22 mouse cellular contexts compared by ENCODE assay signal in the genomic region with DNA sequence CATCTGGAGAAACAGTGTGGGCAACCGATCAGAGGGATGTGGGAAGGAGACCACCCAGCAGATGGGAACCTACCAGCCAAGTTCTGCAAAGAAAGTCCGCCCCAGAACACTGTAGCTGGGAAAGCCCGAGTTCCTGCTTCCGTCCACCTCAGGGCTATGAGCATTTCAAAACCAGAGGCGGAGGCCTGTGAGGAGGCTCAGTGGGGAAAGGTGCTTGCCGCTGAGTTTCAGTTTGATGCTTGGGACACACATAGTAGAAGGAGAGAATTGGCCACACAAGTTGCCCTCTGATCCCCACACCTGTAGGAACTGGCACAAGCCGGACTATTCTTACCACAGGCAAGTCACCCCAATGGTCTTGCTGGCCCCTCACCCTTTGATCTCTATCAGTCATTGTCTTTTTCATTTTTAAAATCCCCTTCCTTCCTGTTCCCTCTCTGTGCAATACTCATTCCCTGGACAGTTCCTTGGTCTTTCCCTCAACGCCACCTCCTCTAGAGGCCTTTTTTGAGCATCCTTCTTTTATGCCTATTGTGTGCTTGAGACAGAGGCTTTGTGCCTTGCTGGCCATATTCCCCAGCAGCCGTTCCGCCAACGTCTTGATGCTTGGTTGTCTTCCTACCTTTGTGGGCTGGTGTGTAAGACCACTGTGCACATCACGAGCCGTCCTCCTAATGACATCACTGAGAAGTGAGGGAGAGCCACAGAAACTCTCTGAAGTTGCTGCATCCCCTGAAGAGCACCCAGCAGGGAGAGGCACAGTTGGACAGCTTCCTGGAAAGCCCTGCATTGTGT. TPM values are rescaled to one million over a fixed set of nuclear protein-coding genes. Genes with fewer than 3 reads are reported as not detected.
A peak's percentile ranks its signal among the peaks of the same experiment; 100 is the strongest.
DNase-seq lines count a peak whose midpoint lies in the region; ATAC-seq and TF ChIP-seq lines count a peak whose summit lies in the region.
"Had no signal": no experiment of that assay in that cellular context is flagged by ENCODE, and none has a peak within 500 bp of the region (broad histone marks: within the 10 kb centered on the region; RNA-seq: fewer than 3 reads in every experiment).

No protein-coding gene starts in this region.

- no peak for ATAC-seq in forebrain, embryonic 11.5 days (replicated peaks; ENCODE audit: low FRiP score)
- ATAC-seq in forebrain, embryonic 12.5 days (ENCODE audit: low FRiP score) = no peak
- no peak for ATAC-seq in liver, postnatal 0 days
- ATAC-seq in liver, embryonic 12.5 days = no peak
- ATAC-seq in limb, embryonic 15.5 days (ENCODE audit: insufficient number of reproducible peaks, low FRiP score, low TSS enrichment, low read depth) = no peak
- ATAC-seq: forebrain, embryonic 13.5 days; Patski had no signal

- 92% methylated on average over 13 of the region's 13 CpGs for WGBS in forebrain, embryonic 11.5 days
- WGBS in forebrain, embryonic 12.5 days = 91% methylated on average over 13 of the region's 13 CpGs
- WGBS in liver, postnatal 0 days (ENCODE audit: insufficient replicate concordance) = 79% methylated on average over 13 of the region's 13 CpGs
- WGBS in liver, embryonic 12.5 days (ENCODE audit: insufficient replicate concordance) = 72% methylated on average over 13 of the region's 13 CpGs
- WGBS in limb, embryonic 10.5 days = 94% methylated on average over 13 of the region's 13 CpGs
- WGBS in limb, embryonic 15.5 days = 83% methylated on average over 13 of the region's 13 CpGs

- no peak overlapping the region for H3K4me3 ChIP-seq in forebrain, embryonic 11.5 days (ENCODE audit: low read depth, low read length)
- no peak overlapping the region for H3K4me3 ChIP-seq in forebrain, embryonic 12.5 days (replicated peaks)
- no peak overlapping the region for H3K4me3 ChIP-seq in liver, postnatal 0 days (ENCODE audit: low read depth, low read length)
- no peak overlapping the region for H3K4me3 ChIP-seq in liver, embryonic 12.5 days
- no peak overlapping the region for H3K4me3 ChIP-seq in limb, embryonic 10.5 days
- H3K4me3 ChIP-seq in limb, embryonic 15.5 days = no peak overlapping the region
- H3K4me3 ChIP-seq: erythroblast, embryonic 14.5 days; forebrain, embryonic 13.5 days; gastrocnemius, adult 2 months; heart, embryonic 15.5 days; hindbrain, embryonic 10.5 days had no signal

- no peaks in the 10 kb centered on the region for H3K9me3 ChIP-seq in forebrain, embryonic 11.5 days (ENCODE audit: control insufficient read depth, low read length)
- no peaks in the 10 kb centered on the region for H3K9me3 ChIP-seq in forebrain, embryonic 12.5 days
- H3K9me3 ChIP-seq in liver, postnatal 0 days (ENCODE audit: low read length) = no peaks in the 10 kb centered on the region
- no peaks in the 10 kb centered on the region for H3K9me3 ChIP-seq in liver, embryonic 12.5 days (replicated peaks)
- no peaks in the 10 kb centered on the region for H3K9me3 ChIP-seq in limb, embryonic 10.5 days (replicated peaks)
- no peaks in the 10 kb centered on the region for H3K9me3 ChIP-seq in limb, embryonic 15.5 days
- H3K9me3 ChIP-seq: forebrain, embryonic 13.5 days; heart, embryonic 15.5 days; hindbrain, embryonic 10.5 days had no signal

- H3K36me3 ChIP-seq in forebrain, embryonic 11.5 days (ENCODE audit: control insufficient read depth, insufficient read depth, low read length) = no peaks in the 10 kb centered on the region
- H3K36me3 ChIP-seq in forebrain, embryonic 12.5 days (replicated peaks) = no peaks in the 10 kb centered on the region
- no peaks in the 10 kb centered on the region for H3K36me3 ChIP-seq in liver, postnatal 0 days (replicated peaks; ENCODE audit: insufficient read depth, low read length)
- no peaks in the 10 kb centered on the region for H3K36me3 ChIP-seq in liver, embryonic 12.5 days
- H3K36me3 ChIP-seq in limb, embryonic 10.5 days = no peaks in the 10 kb centered on the region
- no peaks in the 10 kb centered on the region for H3K36me3 ChIP-seq in limb, embryonic 15.5 days
- H3K36me3 ChIP-seq: heart, embryonic 15.5 days; hindbrain, embryonic 10.5 days had no signal

- no peak overlapping the region for H3K9ac ChIP-seq in forebrain, embryonic 11.5 days (ENCODE audit: low read length)
- no peak overlapping the region for H3K9ac ChIP-seq in forebrain, embryonic 12.5 days
- H3K9ac ChIP-seq in liver, postnatal 0 days (replicated peaks) = no peak overlapping the region
- H3K9ac ChIP-seq in liver, embryonic 12.5 days = no peak overlapping the region
- H3K9ac ChIP-seq in limb, embryonic 15.5 days = no peak overlapping the region
- H3K9ac ChIP-seq: forebrain, embryonic 13.5 days; heart, embryonic 15.5 days; hindbrain, embryonic 14.5 days had no signal

- H3K4me2 ChIP-seq in forebrain, embryonic 11.5 days (ENCODE audit: low read depth, low read length, severe bottlenecking) = no peak overlapping the region
- no peak overlapping the region for H3K4me2 ChIP-seq in forebrain, embryonic 12.5 days
- no peak overlapping the region for H3K4me2 ChIP-seq in liver, postnatal 0 days (ENCODE audit: low read depth, low read length)
- H3K4me2 ChIP-seq in liver, embryonic 12.5 days = no peak overlapping the region
- H3K4me2 ChIP-seq in limb, embryonic 15.5 days = no peak overlapping the region
- H3K4me2 ChIP-seq: forebrain, embryonic 13.5 days; heart, embryonic 11.5 days; heart, embryonic 15.5 days; hindbrain, embryonic 14.5 days had no signal

- no peak overlapping the region for H3K27ac ChIP-seq in forebrain, embryonic 11.5 days (ENCODE audit: low read depth, low read length)
- no peak overlapping the region for H3K27ac ChIP-seq in forebrain, embryonic 12.5 days
- no peak overlapping the region for H3K27ac ChIP-seq in liver, postnatal 0 days (ENCODE audit: low read depth)
- no peak overlapping the region for H3K27ac ChIP-seq in liver, embryonic 12.5 days
- H3K27ac ChIP-seq in limb, embryonic 10.5 days = no peak overlapping the region
- H3K27ac ChIP-seq in limb, embryonic 15.5 days = peak overlapping the region; percentile 88
- H3K27ac ChIP-seq: forebrain, embryonic 13.5 days; gastrocnemius, adult 2 months; heart, embryonic 15.5 days; hindbrain, embryonic 14.5 days had no signal

- TF ChIP-seq CTCF in liver, postnatal 0 days (IDR thresholded peaks at IDR 0.05; ENCODE audit: low read depth) = no peak

- no peak for TF ChIP-seq EP300 in liver, postnatal 0 days (IDR thresholded peaks at IDR 0.05; ENCODE audit: low read depth)

- peak; percentile 23 for DNase-seq in forebrain, embryonic 11.5 days (ENCODE audit: low spot score)
- peak; percentile 9 for DNase-seq in liver, postnatal 0 days
- peak; percentile 27 for DNase-seq in limb, embryonic 10.5 days (ENCODE audit: low spot score)
- no peak for DNase-seq in layer of hippocampus, adult 8-10 months (ENCODE audit: low spot score in 2 of 2)
- DNase-seq: adrenal gland, adult 2 months; adrenal gland, postnatal 25 days; cerebellum, adult 18-20 months; cerebellum, adult 9-11 months; cerebellum, postnatal 36 days; gastrocnemius, adult 2 months; gastrocnemius, postnatal 25 days; heart, postnatal 14 days had no signal

- H3K4me1 ChIP-seq in forebrain, embryonic 11.5 days (replicated peaks; ENCODE audit: control insufficient read depth, insufficient read depth, low read length) = no peaks in the 10 kb centered on the region
- H3K4me1 ChIP-seq in forebrain, embryonic 12.5 days = peaks cover 6% of the 10 kb centered on the region; the same call in 1 of the 2 replicates
- H3K4me1 ChIP-seq in liver, postnatal 0 days (ENCODE audit: insufficient read depth) = no peaks in the 10 kb centered on the region
- no peaks in the 10 kb centered on the region for H3K4me1 ChIP-seq in liver, embryonic 12.5 days
- H3K4me1 ChIP-seq in limb, embryonic 10.5 days = peaks cover 12% of the 10 kb centered on the region
- H3K4me1 ChIP-seq in limb, embryonic 15.5 days = peaks cover 50% of the 10 kb centered on the region
- H3K4me1 ChIP-seq: forebrain, embryonic 13.5 days; heart, embryonic 15.5 days had no signal

- no peaks in the 10 kb centered on the region for H3K27me3 ChIP-seq in forebrain, embryonic 11.5 days (ENCODE audit: control insufficient read depth, insufficient read depth, low read length)
- no peaks in the 10 kb centered on the region; the same call in 1 of the 2 replicates for H3K27me3 ChIP-seq in forebrain, embryonic 12.5 days
- H3K27me3 ChIP-seq in liver, postnatal 0 days (ENCODE audit: insufficient read depth, low read length) = no peaks in the 10 kb centered on the region
- no peaks in the 10 kb centered on the region for H3K27me3 ChIP-seq in liver, embryonic 12.5 days (replicated peaks)
- H3K27me3 ChIP-seq in limb, embryonic 10.5 days (ENCODE audit: low read depth, poor library complexity, severe bottlenecking) = no peaks in the 10 kb centered on the region
- no peaks in the 10 kb centered on the region for H3K27me3 ChIP-seq in limb, embryonic 15.5 days
- H3K27me3 ChIP-seq: forebrain, embryonic 13.5 days; heart, embryonic 15.5 days; Patski had no signal

RNA-seq across cellular contexts. Expression of a gene that starts 16.3 kb away (rescaled TPM):
- 9.4 and 10.7 TPM in 2 replicates for polyA plus RNA-seq in forebrain, embryonic 11.5 days (2014; fragmentation: Nextera tagmentation; extraction: Ambion mirVana)
- 15.1 and 15.3 TPM in 2 replicates for polyA plus RNA-seq in forebrain, embryonic 12.5 days (2016; fragmentation: Nextera tagmentation; extraction: Ambion mirVana)
- 2.4 and 2.9 TPM in 2 replicates for polyA plus RNA-seq in liver, postnatal 0 days (2015; fragmentation: Nextera tagmentation; extraction: Ambion mirVana)
- polyA plus RNA-seq in liver, embryonic 12.5 days (2016; fragmentation: Nextera tagmentation; extraction: Ambion mirVana) = 4.5 and 4.9 TPM in 2 replicates
- polyA plus RNA-seq in limb, embryonic 10.5 days (2016; fragmentation: Nextera tagmentation; extraction: Ambion mirVana) = 10.0 and 12.4 TPM in 2 replicates
- polyA plus RNA-seq in limb, embryonic 15.5 days (2015; fragmentation: Nextera tagmentation; extraction: Ambion mirVana) = 12.5 and 12.6 TPM in 2 replicates
- 10 to 100 TPM; 61.1 to 73.8 (median 70.3) TPM for total RNA-seq in layer of hippocampus, adult 8-10 months (2022)

RNA-seq across cellular contexts. Expression of a gene that starts 50.4 kb away (rescaled TPM):
- 31.2 and 31.5 TPM in 2 replicates for polyA plus RNA-seq in forebrain, embryonic 11.5 days (2014; fragmentation: Nextera tagmentation; extraction: Ambion mirVana)
- polyA plus RNA-seq in forebrain, embryonic 12.5 days (2016; fragmentation: Nextera tagmentation; extraction: Ambion mirVana) = 26.4 and 26.7 TPM in 2 replicates
- polyA plus RNA-seq in liver, postnatal 0 days (2015; fragmentation: Nextera tagmentation; extraction: Ambion mirVana) = 30.8 and 32.0 TPM in 2 replicates
- 43.6 and 44.5 TPM in 2 replicates for polyA plus RNA-seq in liver, embryonic 12.5 days (2016; fragmentation: Nextera tagmentation; extraction: Ambion mirVana)
- polyA plus RNA-seq in limb, embryonic 10.5 days (2016; fragmentation: Nextera tagmentation; extraction: Ambion mirVana) = 29.7 and 36.2 TPM in 2 replicates
- polyA plus RNA-seq in limb, embryonic 15.5 days (2015; fragmentation: Nextera tagmentation; extraction: Ambion mirVana) = 69.9 and 86.1 TPM in 2 replicates
- 10 to 100 TPM; 12.2 to 18.4 (median 15.6) TPM for total RNA-seq in layer of hippocampus, adult 8-10 months (2022)

Comparison
In these comparisons a context has a peak if more than half of its experiments do, and no peak if none do; other contexts are left out.
1. DNase-seq: peak in forebrain, embryonic 11.5 days (single experiment), liver, postnatal 0 days (single experiment) and limb, embryonic 10.5 days (single experiment); none in layer of hippocampus, adult 8-10 months (0 of 2).